Mouse (Mus musculus): Measurements from ENCODE around the gene Spty2d1. TPM values are rescaled to one million over a fixed set of nuclear protein-coding genes. Genes with fewer than 3 reads are reported as not detected.

Gene Spty2d1
- polyA plus RNA-seq, 1 experiment from 2014 or later: 11.8 TPM

GRCm38 (mm10) chr7:46983280-46983679, 24.9 kb downstream of the Spty2d1 start, which contains the start of gene Gm9999:
TSS of gene Gm9999 (plus strand) at chr7:46983580.
- H3K36me3 ChIP-seq (ENCODE audit: control insufficient read depth, insufficient read depth, low read length): no peaks in the 10 kb centered on the region
- no peaks in the 10 kb centered on the region for H3K9me3 ChIP-seq (ENCODE audit: control insufficient read depth, low read length)
- no peak within 1 kb of the TSS for H3K4me3 ChIP-seq (ENCODE audit: low read depth, low read length)
- no peaks in the 10 kb centered on the region; the same call in 1 of the 2 replicates for H3K4me1 ChIP-seq (replicated peaks; ENCODE audit: control insufficient read depth, insufficient read depth)
- no peak within 1 kb of the TSS for H3K4me2 ChIP-seq (replicated peaks; ENCODE audit: low read depth)
- TF ChIP-seq EP300 (optimal IDR thresholded peaks at IDR 0.05) (no peak), CTCF (IDR thresholded peaks at IDR 0.05; ENCODE audit: low read depth) (no peak)
- no peak within 1 kb of the TSS for H3K9ac ChIP-seq (ENCODE audit: low read length)
- WGBS: 92% methylated on average over 3 of the region's 3 CpGs
- ATAC-seq (ENCODE audit: low FRiP score, low TSS enrichment) (no peak), DNase-seq (ENCODE audit: low spot score) (no peak)
- no peak within 1 kb of the TSS for H3K27ac ChIP-seq (replicated peaks)
- H3K27me3 ChIP-seq (ENCODE audit: control insufficient read depth, insufficient read depth, low read length): no peaks in the 10 kb centered on the region

- Histone ChIP-seq H3K4me2 (replicated peaks; ENCODE audit: low read depth) (no peak overlapping the region), H3K4me1 (replicated peaks; ENCODE audit: control insufficient read depth, insufficient read depth) (no peaks in the 10 kb centered on the region)
- TF ChIP-seq EP300 (optimal IDR thresholded peaks at IDR 0.05): no peak
- TF ChIP-seq CTCF (IDR thresholded peaks at IDR 0.05; ENCODE audit: low read depth): no peak
Measured at GRCm38 (mm10) chr7:46975456-46975855, 32.8 kb downstream of the Spty2d1 start.

GRCm38 (mm10) chr7:46974648-46975047, 33.6 kb downstream of the Spty2d1 start:
- Histone ChIP-seq H3K9ac (ENCODE audit: low read length) (no peak overlapping the region), H3K4me3 (ENCODE audit: low read depth, low read length) (no peak overlapping the region), H3K4me1 (replicated peaks; ENCODE audit: control insufficient read depth, insufficient read depth) (no peaks in the 10 kb centered on the region), H3K27me3 (ENCODE audit: control insufficient read depth, insufficient read depth, low read length) (no peaks in the 10 kb centered on the region), H3K36me3 (ENCODE audit: control insufficient read depth, insufficient read depth, low read length) (no peaks in the 10 kb centered on the region), H3K27ac (replicated peaks) (no peak overlapping the region), H3K4me2 (replicated peaks; ENCODE audit: low read depth) (no peak overlapping the region), H3K9me3 (ENCODE audit: control insufficient read depth, low read length) (no peaks in the 10 kb centered on the region)
- ATAC-seq (ENCODE audit: low FRiP score, low TSS enrichment) (no peak), DNase-seq (ENCODE audit: low spot score) (no peak)
- 93% methylated on average over 4 of the region's 4 CpGs for WGBS
- TF ChIP-seq EP300 (optimal IDR thresholded peaks at IDR 0.05): no peak
- TF ChIP-seq CTCF (IDR thresholded peaks at IDR 0.05; ENCODE audit: low read depth): no peak

More at GRCm38 (mm10) chr7:46975456-46975855, 32.8 kb downstream of the Spty2d1 start:
- DNase-seq (ENCODE audit: low spot score): no peak
- Histone ChIP-seq H3K4me3 (ENCODE audit: low read depth, low read length) (no peak overlapping the region), H3K27ac (replicated peaks) (no peak overlapping the region), H3K9me3 (ENCODE audit: control insufficient read depth, low read length) (no peaks in the 10 kb centered on the region), H3K9ac (ENCODE audit: low read length) (no peak overlapping the region), H3K27me3 (ENCODE audit: control insufficient read depth, insufficient read depth, low read length) (no peaks in the 10 kb centered on the region), H3K36me3 (ENCODE audit: control insufficient read depth, insufficient read depth, low read length) (no peaks in the 10 kb centered on the region)
- 88% methylated on average over 11 of the region's 11 CpGs for WGBS
- ATAC-seq (ENCODE audit: low FRiP score, low TSS enrichment): no peak

- no peak overlapping the region for H3K9ac ChIP-seq (ENCODE audit: low read length)
- no peaks in the 10 kb centered on the region for H3K36me3 ChIP-seq (ENCODE audit: control insufficient read depth, insufficient read depth, low read length)
- DNase-seq (ENCODE audit: low spot score) (no peak), ATAC-seq (ENCODE audit: low FRiP score, low TSS enrichment) (no peak)
- no peak overlapping the region for H3K27ac ChIP-seq (replicated peaks)
- H3K9me3 ChIP-seq (ENCODE audit: control insufficient read depth, low read length): no peaks in the 10 kb centered on the region
- no peaks in the 10 kb centered on the region for H3K27me3 ChIP-seq (ENCODE audit: control insufficient read depth, insufficient read depth, low read length)
- H3K4me1 ChIP-seq (replicated peaks; ENCODE audit: control insufficient read depth, insufficient read depth): no peaks in the 10 kb centered on the region
- H3K4me2 ChIP-seq (replicated peaks; ENCODE audit: low read depth): no peak overlapping the region
- TF ChIP-seq CTCF (IDR thresholded peaks at IDR 0.05; ENCODE audit: low read depth) (no peak), EP300 (optimal IDR thresholded peaks at IDR 0.05) (no peak)
- 92% methylated on average over 4 of the region's 4 CpGs for WGBS
- no peak overlapping the region for H3K4me3 ChIP-seq (ENCODE audit: low read depth, low read length)
Measured at GRCm38 (mm10) chr7:46969898-46970297, 38.3 kb downstream of the Spty2d1 start.

GRCm38 (mm10) chr7:46964070-46964469, 44.1 kb downstream of the Spty2d1 start:
- H3K4me3 ChIP-seq (ENCODE audit: low read depth, low read length): no peak overlapping the region

GRCm38 (mm10) chr7:46962806-46963618, 45.2 kb downstream of the Spty2d1 start:
- ATAC-seq (ENCODE audit: low FRiP score, low TSS enrichment) (peak; percentile 74), DNase-seq (ENCODE audit: low spot score) (peak; percentile 77)
- H3K27ac ChIP-seq (replicated peaks): peak overlapping the region; percentile 84
- H3K9ac ChIP-seq (ENCODE audit: low read length): no peak overlapping the region
- peak overlapping the region; percentile 42 for H3K4me2 ChIP-seq (replicated peaks; ENCODE audit: low read depth)
- H3K4me1 ChIP-seq (replicated peaks; ENCODE audit: control insufficient read depth, insufficient read depth): 0 out of 2 replicates have a peak, but pooled peaks cover 2% of the 10 kb centered on the region
- no peak overlapping the region for H3K4me3 ChIP-seq (ENCODE audit: low read depth, low read length)
- peak; percentile 93 for TF ChIP-seq CTCF (IDR thresholded peaks at IDR 0.05; ENCODE audit: low read depth)
- TF ChIP-seq EP300 (optimal IDR thresholded peaks at IDR 0.05): no peak
- no peaks in the 10 kb centered on the region for H3K9me3 ChIP-seq (ENCODE audit: control insufficient read depth, low read length)
- H3K36me3 ChIP-seq (ENCODE audit: control insufficient read depth, insufficient read depth, low read length): no peaks in the 10 kb centered on the region
- WGBS: 1% methylated on average over 9 of the region's 9 CpGs
- H3K27me3 ChIP-seq (ENCODE audit: control insufficient read depth, insufficient read depth, low read length): no peaks in the 10 kb centered on the region

More at GRCm38 (mm10) chr7:46964070-46964469, 44.1 kb downstream of the Spty2d1 start:
- H3K9ac ChIP-seq (ENCODE audit: low read length): no peak overlapping the region
- H3K27ac ChIP-seq (replicated peaks): no peak overlapping the region
- no peak overlapping the region for H3K4me2 ChIP-seq (replicated peaks; ENCODE audit: low read depth)
- 0 out of 2 replicates have a peak, but pooled peaks cover 2% of the 10 kb centered on the region for H3K4me1 ChIP-seq (replicated peaks; ENCODE audit: control insufficient read depth, insufficient read depth)
- ATAC-seq (ENCODE audit: low FRiP score, low TSS enrichment) (no peak), DNase-seq (ENCODE audit: low spot score) (no peak)
- TF ChIP-seq CTCF (IDR thresholded peaks at IDR 0.05; ENCODE audit: low read depth): no peak
- no peak for TF ChIP-seq EP300 (optimal IDR thresholded peaks at IDR 0.05)
- 64% methylated on average over 7 of the region's 7 CpGs for WGBS
- H3K9me3 ChIP-seq (ENCODE audit: control insufficient read depth, low read length): no peaks in the 10 kb centered on the region
- H3K27me3 ChIP-seq (ENCODE audit: control insufficient read depth, insufficient read depth, low read length): no peaks in the 10 kb centered on the region
- H3K36me3 ChIP-seq (ENCODE audit: control insufficient read depth, insufficient read depth, low read length): no peaks in the 10 kb centered on the region

All from stomach, postnatal 0 days (tissue).